Mouse (Mus musculus): ENCODE measurements around the gene Hoxd4. TPM values are rescaled to one million over a fixed set of nuclear protein-coding genes. Genes with fewer than 3 reads are reported as not detected.
A peak's percentile ranks its signal among the peaks of the same experiment; 100 is the strongest.

Hoxd4 gene
- polyA plus RNA-seq, 1 experiment from 2014 or later: not detected

DNA sequence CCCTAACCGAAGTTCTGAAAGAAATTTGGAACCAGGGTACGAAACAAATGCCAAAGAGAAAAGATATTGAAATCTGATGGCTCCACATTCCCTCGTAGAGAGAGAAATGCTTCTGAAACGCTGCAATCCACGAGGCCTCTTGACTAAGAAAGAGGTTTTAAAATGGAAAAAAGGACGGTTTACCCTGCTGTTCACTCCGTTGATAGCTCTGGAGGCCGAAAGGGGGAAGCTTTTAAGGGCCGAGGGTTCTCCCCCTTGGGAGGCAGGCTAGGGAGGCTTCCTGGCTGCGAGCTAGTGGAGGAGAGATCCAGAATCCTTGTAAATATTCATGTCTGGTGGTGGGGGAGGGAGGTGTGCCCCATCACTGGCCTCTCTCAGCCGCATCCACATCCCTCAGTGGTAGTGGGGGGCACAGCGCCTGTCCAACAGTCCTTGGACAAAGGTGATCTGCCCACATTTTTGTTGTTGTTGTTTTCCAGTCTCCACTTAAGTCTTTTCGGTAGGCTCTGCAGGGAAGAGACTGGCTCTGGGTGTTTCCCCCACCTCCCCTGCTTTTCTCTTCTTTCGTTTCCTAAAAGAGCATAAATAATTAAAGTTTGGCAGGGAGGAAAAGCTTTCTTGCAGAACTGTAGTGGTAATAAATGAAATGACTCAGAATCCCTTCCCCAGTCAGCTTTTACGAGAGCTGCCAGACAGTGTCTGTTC is 32.7 kb upstream of the Hoxd4 start, which contains the start of gene Hoxd11:
TSS of gene Hoxd11 (plus strand) at position 667 of the 705 bp plus-strand sequence.
- DNase-seq (ENCODE audit: low spot score): no peak

DNA sequence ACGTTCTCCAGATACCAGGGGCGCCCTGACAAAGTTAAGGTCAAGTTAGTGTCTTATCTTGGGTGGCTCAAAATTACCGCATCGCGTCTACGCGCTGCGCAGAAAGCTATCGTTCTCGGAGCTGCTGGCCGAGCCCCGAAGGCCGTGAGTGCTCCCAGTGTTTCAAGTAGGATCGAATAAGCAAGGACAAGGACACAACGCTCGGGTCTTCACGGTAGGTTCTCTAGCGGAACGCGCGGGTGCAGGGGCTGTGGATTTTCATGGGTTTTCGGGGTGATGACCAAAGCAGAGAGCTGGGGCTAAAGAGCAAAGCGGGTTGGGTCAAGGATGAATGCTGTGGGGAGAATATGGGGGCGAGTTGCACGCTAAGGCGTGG is 32.1 kb upstream of the Hoxd4 start:
- no peak for DNase-seq (ENCODE audit: low spot score)

DNA sequence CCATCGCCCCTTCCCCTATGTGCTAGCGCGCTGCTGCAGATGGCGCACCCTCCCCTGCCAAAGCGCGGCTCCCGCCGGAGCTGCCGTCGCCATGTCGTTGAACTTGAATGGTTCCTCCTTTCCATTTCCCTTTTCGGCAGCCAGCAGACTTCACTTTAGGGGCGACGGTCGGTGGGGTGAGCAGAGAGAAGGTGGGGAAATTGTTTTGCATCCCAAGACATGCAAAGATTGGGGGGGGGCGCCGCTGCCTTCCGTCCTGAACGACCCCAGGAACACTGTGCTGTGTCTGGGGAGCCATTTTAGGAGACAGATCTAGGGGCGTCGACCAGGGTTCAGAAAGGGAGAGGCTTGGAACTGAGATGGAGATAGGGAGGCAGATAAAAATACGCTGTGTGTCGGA is 31.7 kb upstream of the Hoxd4 start:
- no peak for DNase-seq (ENCODE audit: low spot score)

DNA sequence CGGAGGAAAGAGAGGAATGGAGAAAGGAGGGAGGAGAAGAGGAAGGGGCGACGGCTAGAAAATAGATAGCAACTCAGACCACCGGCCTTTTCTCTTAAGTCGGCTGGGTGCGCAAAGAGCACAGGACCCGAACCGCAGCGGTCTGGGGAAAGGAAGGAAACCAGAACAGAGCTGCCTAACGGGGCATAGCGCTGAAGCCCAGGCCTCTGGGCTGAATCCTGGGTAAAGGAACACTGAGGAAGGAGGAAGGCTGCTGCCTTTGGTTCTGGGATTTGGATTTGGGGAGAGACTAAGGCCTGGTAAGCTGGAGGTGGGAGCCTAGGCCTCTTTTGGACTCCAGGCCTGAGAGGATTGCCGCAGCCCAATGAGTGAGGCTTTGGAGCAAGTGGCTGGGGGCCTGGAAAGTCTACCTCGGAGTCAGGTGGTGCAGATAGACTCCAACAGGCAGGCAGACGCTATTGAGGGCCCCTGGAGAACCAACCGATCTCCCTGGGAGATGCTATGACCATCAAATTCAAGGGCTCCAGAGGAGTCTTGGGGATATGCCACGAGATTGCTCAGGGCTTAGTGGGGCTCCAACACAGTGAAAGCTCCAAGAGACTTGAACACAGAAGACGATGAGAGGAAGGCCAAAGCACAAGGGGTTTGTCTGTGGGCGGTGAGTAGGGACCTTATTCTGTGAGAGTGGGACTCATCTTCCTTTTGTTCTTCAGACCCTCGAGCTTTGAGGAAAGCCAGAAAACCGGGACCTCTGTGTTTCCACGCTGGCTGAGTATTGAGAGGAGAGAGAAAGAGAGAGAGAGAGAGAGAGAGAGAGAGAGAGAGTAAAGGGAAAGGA is 30.9 kb upstream of the Hoxd4 start:
- no peak for DNase-seq (ENCODE audit: low spot score)

DNA sequence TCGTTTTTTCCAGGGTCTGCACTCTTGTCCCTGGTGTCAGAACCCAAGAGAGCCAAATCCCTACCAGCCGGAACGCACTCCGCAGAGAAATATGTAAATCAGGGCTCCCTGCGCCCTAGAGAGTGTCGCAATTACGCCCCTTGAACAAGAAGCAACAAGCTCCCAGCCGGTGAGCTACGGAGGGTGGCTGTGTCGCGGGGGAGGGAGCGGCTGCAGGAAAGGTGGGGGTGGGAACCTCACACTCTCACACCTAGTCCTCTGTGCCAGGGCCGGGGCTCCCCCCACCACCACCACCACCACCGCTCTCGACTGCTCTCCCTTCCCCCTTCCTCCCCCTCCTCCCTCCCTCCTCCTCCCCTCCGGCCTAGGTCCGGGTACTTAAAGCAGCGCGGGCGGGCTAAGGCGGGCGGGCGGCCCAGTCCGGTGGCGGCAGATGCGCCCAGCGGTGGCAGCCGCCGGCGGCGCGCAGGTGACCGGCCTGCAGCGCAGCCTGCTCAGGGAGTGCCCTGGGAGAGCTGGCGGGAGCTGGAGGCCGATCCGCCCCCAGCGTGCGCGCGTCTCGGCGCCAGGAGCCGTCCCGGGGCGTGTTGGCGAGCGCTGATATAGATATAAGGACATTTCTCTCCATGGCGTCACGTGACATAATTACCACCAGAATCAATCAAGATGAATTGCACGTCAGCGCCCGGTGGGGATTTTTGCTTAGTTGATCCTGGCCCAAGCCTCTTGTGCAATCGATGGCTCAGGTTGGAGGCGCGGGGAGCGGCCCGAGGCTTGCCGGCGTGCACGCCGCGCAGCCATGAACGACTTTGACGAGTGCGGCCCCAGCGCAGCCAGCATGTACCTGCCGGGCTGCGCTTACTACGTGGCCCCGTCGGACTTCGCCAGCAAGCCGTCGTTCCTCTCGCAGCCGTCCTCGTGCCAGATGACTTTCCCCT is 29.9 kb upstream of the Hoxd4 start:
- DNase-seq (ENCODE audit: low spot score): no peak

DNA sequence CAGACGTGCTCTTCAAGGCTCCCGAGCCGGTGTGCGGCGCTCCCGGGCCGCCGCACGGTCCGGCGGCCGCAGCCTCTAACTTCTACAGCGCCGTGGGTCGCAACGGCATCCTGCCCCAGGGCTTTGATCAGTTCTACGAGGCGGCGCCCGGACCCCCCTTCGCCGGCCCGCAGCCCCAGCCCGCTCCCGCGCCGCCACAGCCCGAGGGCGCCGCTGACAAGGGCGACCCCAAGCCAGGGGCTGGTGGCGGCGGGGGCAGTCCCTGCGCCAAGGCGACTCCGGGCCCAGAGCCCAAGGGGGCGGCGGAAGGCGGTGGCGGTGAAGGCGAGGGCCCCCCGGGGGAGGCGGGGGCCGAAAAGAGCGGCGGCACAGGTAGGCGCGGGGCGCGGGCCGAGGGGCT is 28.9 kb upstream of the Hoxd4 start:
- DNase-seq (ENCODE audit: low spot score): no peak

DNA sequence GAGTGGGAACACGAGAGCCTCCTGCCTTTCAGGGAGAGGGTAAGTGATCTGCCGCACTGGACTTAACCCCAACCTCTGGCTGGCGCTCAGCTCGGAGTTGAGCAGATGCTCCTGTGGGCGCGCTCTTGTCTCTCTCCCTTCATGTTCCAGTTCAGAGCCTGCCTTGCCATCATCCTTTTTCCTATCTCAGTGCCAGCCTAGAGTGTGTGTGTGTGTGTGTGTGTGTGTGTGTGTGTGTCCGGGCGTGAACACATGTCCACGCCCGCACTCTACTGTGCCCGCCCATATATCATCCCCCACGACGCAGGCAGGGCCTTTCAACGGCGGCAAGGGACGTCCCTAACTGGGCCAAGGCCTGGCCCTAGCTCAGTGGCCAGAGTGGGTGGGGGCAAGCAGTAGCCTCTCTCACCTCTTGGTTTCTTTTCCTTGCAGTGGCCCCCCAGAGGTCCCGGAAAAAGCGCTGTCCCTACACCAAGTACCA is 28.2 kb upstream of the Hoxd4 start:
- no peak for DNase-seq (ENCODE audit: low spot score)

DNA sequence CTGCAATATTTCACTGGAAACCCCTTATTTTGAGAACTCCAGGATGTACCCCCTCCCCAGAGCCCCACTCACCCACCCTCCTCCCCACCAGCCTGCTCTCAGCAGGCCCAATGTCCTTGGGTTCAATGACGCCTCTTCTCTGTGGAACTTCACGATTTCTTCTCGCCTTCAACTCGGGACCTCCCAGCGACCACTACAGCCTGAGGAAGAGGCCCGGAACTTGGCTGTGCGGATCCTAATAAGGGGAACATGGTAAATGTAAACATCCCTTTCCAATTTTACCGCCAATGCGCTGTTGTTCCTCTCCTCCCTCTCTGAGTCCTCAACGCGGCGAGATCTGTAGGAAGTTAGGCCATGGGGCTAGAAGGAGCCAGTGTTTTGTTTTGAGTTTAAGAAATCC is 27.6 kb upstream of the Hoxd4 start:
- no peak for DNase-seq (ENCODE audit: low spot score)

DNA sequence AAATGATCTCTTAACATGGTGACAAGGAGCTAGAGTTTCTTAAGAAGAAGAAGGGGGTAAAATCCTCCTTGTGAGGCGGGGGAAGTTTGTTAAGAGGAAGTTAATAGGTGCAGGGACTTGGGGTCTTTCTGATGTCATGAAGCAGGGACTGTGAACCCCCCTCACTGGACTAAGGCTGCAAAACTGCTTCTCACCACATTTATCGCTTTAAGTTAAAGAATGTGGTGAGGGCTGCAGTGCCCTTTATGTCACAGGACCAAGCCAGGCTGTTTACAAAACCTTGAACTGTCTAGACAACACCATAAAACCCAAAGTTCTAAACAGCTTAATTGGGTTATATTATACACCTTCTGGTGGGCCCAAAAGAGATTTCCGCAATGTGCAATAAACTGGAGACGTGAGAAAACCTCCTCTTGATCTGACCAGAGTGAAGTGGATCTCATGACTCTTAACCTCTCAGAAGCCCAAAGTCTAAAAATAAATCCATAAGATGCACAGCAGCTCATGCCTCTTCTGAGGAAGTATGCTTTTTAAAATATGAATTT is 26.6 kb upstream of the Hoxd4 start:
- DNase-seq (ENCODE audit: low spot score): no peak

DNA sequence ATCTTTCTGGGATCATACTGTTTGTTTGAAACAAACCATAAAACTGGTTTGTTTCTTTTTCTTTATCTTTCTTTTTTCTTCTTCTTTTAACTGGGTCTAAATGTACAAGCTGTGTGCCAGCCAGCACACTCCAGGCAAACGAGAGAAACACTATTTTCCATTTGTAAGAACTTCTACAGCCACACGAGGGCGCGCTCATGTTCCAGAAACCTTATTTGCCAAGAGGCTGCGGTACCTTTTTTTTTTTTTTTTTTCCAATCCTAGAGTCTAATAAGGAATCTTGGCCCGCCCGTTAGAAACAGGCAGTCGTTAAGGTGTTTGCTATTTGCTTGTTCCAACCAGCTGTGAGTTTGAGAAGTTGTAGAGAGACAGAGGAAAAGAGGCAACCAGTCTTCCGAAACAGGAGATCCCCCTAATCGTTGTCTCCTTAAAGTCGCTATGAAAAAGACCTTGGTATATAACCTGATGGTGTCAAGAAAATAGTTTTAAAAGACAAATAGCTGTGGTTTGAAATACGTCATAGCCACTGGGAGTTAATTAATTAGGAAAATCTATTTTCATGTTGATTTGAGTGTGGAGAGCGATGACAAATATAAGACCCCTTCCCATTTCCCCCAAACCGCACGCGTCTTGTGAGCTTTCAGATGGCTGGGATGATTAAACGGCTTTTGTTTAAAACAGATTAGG is 25.3 kb upstream of the Hoxd4 start:
- DNase-seq (ENCODE audit: low spot score): peak; percentile 52

DNA sequence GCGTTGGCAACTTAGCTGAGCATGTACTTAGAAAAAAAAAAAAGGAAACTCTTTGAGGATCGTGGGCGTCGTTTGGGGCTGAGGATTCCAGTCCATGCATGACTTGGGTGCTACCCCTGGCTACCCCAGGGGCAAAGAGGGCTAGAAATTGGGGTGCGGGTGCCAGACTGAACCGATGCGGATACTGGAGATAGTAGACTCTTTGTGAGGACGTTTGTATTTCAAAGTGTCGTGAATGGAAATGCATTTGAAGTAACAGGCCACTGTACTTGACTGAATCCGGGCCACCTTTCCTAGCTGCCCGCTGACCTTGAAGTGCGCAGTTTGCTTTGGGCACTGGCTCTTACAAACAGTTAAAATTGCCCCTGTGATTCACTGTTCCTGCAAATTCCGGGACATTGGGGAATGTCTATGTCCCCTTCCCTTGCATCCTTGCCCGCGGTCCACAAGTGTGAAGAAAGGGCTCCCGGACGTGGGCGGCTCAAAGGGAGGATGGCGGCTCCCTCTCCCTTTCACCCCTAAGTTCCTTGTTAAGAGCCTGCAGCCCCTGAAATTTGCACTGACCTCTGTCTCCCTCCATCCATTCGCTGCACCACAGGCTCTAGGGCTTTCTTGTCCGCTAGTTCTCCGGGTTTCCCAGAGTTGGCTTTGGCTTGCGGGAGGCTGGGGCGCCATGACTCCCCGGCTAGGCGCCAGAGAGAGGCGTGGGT is 24.6 kb upstream of the Hoxd4 start:
- no peak for DNase-seq (ENCODE audit: low spot score)

DNA sequence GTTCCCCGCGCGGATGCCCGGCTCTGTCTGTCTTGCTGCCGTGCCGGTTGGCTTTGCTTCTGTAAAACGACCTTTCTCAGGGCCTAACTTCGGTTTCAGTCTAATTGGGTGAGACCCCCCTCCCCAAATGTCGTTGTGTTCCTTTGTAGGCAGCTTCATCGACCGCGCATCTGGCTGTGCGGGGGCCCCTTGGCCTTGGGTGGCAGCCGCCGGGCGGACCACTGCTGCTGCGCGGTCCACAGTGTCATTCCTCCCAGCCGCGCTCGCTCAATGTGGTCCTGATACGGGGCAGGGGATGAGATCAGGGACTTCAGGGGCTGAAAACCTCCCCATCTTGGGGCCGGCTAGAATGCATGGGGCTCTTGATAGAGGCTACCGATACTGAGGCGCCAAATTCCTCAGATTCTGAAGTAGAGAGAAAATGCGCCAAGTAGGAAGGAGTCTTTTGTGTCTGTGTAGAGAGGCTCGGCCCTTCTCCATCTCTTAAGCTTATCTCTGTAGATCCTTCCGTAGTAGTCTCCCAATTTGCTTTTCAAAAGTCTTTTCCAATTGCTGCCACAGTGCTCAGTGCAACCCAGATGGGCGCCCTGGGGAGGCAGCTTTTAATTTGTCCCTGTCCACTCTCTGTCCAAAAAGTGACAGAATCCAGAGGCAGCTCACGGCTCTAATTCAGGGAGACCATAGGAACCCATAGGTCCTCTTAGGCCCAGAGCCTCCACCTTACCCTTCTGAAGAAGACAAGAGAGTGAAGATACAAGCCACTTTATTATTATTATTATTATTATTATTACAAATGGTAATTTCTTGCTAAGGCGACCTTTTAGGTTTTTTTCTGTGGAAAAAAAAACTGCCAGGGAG is 23.8 kb upstream of the Hoxd4 start:
- DNase-seq (ENCODE audit: low spot score): no peak

DNA sequence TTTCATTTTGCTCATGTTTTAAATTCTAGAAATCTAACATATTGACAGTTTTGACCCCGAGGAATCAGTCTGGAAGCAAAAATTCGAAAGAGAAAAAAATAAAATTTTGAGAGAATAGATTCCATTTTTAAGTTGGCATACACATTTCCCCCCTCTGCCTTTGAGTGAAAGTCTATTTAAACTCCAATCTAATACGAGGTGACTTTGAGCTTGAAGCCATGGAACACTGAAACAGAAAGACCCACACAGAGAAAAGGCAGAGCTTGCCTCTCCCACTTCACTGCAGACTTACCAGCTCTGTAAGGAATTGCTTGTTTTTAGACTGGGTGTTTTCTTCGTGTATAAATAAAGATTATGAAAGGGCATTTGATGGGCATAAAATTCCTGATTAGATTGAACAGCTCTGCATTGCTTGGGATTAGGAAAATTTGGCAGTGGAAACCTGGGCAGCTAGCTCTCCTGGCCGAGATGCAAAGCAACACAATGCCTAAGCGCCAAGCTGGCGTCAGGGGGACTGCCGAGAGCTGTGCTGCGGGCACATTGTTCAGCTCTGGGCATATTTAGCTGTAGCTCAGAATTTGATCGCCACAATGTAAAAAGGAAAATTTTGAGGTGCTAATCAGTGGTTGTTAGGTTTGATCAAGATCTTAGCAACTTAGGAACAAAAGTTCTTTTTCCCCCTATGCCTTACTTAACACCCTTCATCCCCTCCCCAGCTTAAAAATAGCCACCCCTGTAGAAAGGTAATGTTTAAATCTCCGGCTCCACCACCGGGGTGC is 22.7 kb upstream of the Hoxd4 start:
- DNase-seq (ENCODE audit: low spot score): no peak

DNA sequence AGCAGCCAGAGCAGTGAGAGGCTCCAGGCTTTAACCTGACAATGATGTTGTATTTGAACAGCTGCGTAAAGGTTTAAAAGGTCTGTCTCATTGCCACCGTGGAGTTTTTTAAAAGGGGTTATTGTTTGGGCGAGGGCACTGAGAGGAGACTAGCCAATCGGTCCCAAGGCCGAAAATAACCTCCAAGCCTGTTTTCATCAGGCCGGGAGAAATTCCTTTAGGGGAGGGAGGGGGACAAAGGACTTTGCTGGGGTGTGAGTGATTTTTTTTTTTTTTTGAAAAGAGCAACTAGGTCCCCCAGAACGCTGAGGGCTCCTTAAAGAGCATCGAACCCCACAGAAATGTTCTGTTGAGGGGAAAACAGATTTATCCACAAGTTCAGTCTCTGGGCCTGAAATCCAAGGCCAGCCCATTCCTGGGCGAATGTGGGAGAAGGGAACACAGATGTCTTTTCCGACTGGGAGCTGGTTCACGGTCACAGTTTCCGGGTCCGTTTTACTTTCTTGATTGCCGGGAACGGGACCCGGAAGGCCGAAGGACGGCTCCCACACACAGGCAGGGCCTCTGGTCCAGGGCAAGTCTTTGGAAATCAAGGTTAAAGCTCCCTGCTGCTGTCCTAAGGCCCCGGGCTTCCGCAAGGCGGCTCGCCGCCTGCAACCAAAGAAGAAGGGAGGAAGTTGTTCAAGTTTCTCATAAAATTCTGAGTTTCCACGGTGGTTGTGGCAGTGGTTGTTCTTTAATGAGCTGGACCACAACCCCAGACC is 22.0 kb upstream of the Hoxd4 start:
- DNase-seq (ENCODE audit: low spot score): no peak

DNA sequence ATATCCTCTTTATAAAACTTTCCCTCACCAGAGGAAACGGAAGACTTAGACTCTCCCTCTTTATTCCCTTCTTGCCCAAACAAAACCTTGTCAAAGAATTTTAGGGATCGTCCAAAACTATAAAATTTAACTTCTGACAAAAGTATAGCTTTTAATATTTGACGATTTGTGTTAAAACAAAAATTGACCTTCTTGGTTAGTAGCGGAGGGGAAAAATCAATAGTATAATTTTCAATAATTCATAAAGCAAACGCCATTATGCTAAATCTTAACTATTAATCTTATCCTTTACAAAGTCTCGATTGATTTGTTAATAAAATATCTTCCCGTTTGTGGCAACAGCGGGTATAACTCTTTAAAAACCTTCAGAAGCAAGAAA is 21.4 kb upstream of the Hoxd4 start:
- DNase-seq (ENCODE audit: low spot score): no peak

DNA sequence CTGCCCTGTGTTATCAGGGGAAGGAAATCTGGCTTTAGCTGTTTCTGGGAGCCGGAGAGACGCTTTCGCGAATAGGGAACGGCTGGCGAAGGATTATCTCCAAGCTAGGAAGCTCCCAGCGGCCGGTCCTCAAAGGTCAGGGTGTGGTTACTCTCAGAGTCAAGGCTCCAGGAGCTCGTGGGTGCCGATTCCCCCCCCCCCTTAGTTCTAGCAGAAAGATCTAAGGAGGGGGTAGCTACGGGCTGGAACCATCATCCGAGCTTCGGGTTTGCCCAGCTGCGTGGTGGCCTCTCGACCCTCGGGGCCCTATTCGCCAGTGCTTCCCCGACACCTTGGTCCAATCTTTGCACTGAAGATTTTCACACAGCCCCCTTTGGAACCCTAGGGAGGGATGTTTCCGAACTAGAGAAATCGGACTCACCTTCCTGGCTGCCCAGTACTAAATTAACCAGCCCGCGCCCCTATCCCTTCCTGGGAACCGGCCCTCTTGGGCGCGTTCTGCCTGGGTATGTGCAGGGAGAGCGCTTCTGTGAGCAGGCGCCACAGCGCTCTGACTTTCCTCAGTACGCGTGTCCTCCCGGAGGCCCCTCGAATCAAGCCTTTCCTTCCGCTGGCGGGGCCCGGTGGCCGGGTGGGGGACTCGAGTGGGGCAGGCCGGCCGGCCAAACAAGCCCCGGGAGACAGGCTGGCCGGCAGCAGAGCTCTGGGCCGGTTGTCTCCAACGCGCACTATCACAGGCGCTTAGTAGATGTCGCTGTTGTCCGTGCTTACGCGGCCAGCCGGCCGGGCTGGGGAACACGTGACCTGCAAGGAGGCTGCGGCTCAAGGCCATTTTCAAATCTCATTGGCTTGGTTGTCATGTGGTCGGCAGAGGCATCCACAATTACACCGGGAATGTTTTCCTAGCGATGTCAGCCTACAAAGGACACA is 20.4 kb upstream of the Hoxd4 start, which contains the start of gene Hoxd10:
TSS of gene Hoxd10 (plus strand) at position 903 of the 930 bp plus-strand sequence.
- no peak for DNase-seq (ENCODE audit: low spot score)

Measured in thymus, postnatal 0 days (tissue).